Mouse (Mus musculus) cerebellum, adult 9-10 months (tissue): ENCODE measurements around the gene Sytl2.

Experiments
- DNase-seq: peaks from one replicate; pipeline ENCODE4 v3.0.0; 2022

Gene Sytl2

GRCm38 (mm10) chr7:90301942-90302646, at the start of gene Sytl2:
Sytl2 (plus strand) TSS chr7:90302252.
- DNase-seq, result peak; percentile 38

GRCm38 (mm10) chr7:90252946-90253345, 49.1 kb upstream of the Sytl2 start:
- DNase-seq, result no peak

GRCm38 (mm10) chr7:90258701-90259100, 43.4 kb upstream of the Sytl2 start:
- DNase-seq, result no peak

GRCm38 (mm10) chr7:90259899-90260298, 42.2 kb upstream of the Sytl2 start:
- no peak for DNase-seq

- no peak for DNase-seq
Measured at GRCm38 (mm10) chr7:90261902-90262599, 40.0 kb upstream of the Sytl2 start.

- peak; percentile 82 for DNase-seq
Measured at GRCm38 (mm10) chr7:90265289-90265970, 36.6 kb upstream of the Sytl2 start, which contains the start of gene Ccdc83. Ccdc83 (minus strand) TSS chr7:90265777.

GRCm38 (mm10) chr7:90270141-90270540, 31.9 kb upstream of the Sytl2 start:
- DNase-seq, result no peak

- no peak for DNase-seq
Measured at GRCm38 (mm10) chr7:90274561-90275100, 27.4 kb upstream of the Sytl2 start.

GRCm38 (mm10) chr7:90277246-90277645, 24.8 kb upstream of the Sytl2 start:
- no peak for DNase-seq

GRCm38 (mm10) chr7:90277769-90278168, 24.3 kb upstream of the Sytl2 start:
- no peak for DNase-seq

GRCm38 (mm10) chr7:90279136-90279535, 22.9 kb upstream of the Sytl2 start:
- no peak for DNase-seq

GRCm38 (mm10) chr7:90280274-90280875, 21.7 kb upstream of the Sytl2 start:
- DNase-seq, result peak; percentile 27

- DNase-seq, result no peak
Measured at GRCm38 (mm10) chr7:90280878-90281277, 21.2 kb upstream of the Sytl2 start.

GRCm38 (mm10) chr7:90281759-90282546, 20.1 kb upstream of the Sytl2 start:
- no peak for DNase-seq

- no peak for DNase-seq
Measured at GRCm38 (mm10) chr7:90282786-90283185, 19.3 kb upstream of the Sytl2 start.

- DNase-seq, result no peak
Measured at GRCm38 (mm10) chr7:90284793-90285192, 17.3 kb upstream of the Sytl2 start.

- DNase-seq, result no peak
Measured at GRCm38 (mm10) chr7:90291885-90292284, 10.2 kb upstream of the Sytl2 start.

GRCm38 (mm10) chr7:90302647-90303552, 848 bp downstream of the Sytl2 start:
- DNase-seq, result no peak

- no peak for DNase-seq
Measured at GRCm38 (mm10) chr7:90306079-90306478, 4.0 kb downstream of the Sytl2 start.

GRCm38 (mm10) chr7:90306968-90307367, 4.9 kb downstream of the Sytl2 start:
- no peak for DNase-seq

GRCm38 (mm10) chr7:90308003-90308402, 6.0 kb downstream of the Sytl2 start:
- no peak for DNase-seq
